Mouse (Mus musculus) kidney, adult 2 months (tissue): ENCODE results near the gene H2afv.

Experiments
- CTCF ChIP-seq: fragments of 200-500 bp; conservative IDR thresholded peaks from 2 replicates; pipeline ENCODE4 v1.5.1; 2011; ENCODE audit warnings: low read depth, mild to moderate bottlenecking, control low read depth, low read length, moderate library complexity, mixed read lengths; ENCODE audit not compliant: insufficient read depth, insufficient read length
- POLR2A ChIP-seq: fragments of 200-500 bp; IDR thresholded peaks from one replicate; pipeline ENCODE4 v1.6.1; 2011; ENCODE audit warnings: low read depth, low read length, control low read depth

DNA sequence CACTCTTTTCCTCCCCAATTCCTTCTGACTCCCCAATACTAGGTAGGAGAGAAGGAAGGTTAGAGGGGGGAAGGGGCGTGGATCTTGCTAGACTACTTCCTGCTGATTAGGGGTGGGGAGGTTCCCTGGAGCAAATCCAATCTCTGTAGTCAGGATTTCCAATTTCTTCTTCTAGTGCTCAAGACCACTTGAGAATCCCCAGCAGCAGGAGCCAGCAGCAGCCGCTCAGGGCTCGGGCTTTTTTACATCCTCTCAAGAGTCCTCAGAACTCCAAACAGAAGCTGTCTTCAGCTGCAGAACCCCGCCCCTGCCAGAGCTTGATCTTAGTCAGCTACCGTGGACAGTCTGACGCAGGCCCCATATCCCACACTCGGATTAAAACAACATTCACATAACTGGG, 43.3 kb upstream of the H2afv start:
- TF ChIP-seq CTCF (no peak), POLR2A (no peak)
